Mouse (Mus musculus) forebrain, embryonic 12.5 days (tissue): Measurements from ENCODE around the gene Mri1. TPM values are rescaled to one million over a fixed set of nuclear protein-coding genes. Genes with fewer than 3 reads are reported as not detected.
A peak's percentile ranks its signal among the peaks of the same experiment; 100 is the strongest.

Source experiments
- ATAC-seq: fragments of 200-750 bp; cut with Nextera tagmentation; 2 replicates; pipeline ENCODE4 v1.8.0; 2017; ENCODE audit warnings: moderate TSS enrichment; ENCODE audit not compliant: low FRiP score
- H3K27ac ChIP-seq: fragments of 300-500 bp; sonication (generic); 2 replicates; pipeline ENCODE4 v1.5.1; 2016; ENCODE audit warnings: mild to moderate bottlenecking
- H3K27me3 ChIP-seq: fragments of 300-500 bp; sonication (generic); 2 replicates; pipeline ENCODE4 v1.6.1; 2016; ENCODE audit warnings: mild to moderate bottlenecking
- H3K36me3 ChIP-seq: fragments of 300-500 bp; sonication (generic); replicated peaks from 2 replicates; pipeline ENCODE4 v1.6.1; 2016; ENCODE audit warnings: mild to moderate bottlenecking
- H3K4me1 ChIP-seq: fragments of 300-500 bp; sonication (generic); 2 replicates; pipeline ENCODE4 v1.6.1; 2016
- H3K4me2 ChIP-seq: fragments of 300-500 bp; sonication (generic); 2 replicates; pipeline ENCODE4 v1.6.1; 2016; ENCODE audit warnings: mild to moderate bottlenecking, moderate library complexity
- H3K4me3 ChIP-seq: fragments of 300-500 bp; sonication (generic); replicated peaks from 2 replicates; pipeline ENCODE4 v1.5.1; 2016; ENCODE audit warnings: mild to moderate bottlenecking
- H3K9ac ChIP-seq: fragments of 300-500 bp; sonication (generic); 2 replicates; pipeline ENCODE4 v1.6.1; 2016; ENCODE audit warnings: mild to moderate bottlenecking
- H3K9me3 ChIP-seq: fragments of 300-500 bp; sonication (generic); 2 replicates; pipeline ENCODE4 v1.6.1; 2016
- WGBS: fragments of 180-500 bp; shearing (Covaris S2); methylation state at CpG from one replicate; pipeline ENCODE4 v1.1.7; 2016; 5-methylcytosine and 5-hydroxymethylcytosine counted together
- polyA plus RNA-seq: library from polyadenylated mRNA; unstranded; fragments of >200 nt; fragmentation: Nextera tagmentation; extraction: Ambion mirVana; gene quantifications from 2 replicates; pipeline ENCODE4 v1.2.1, GENCODE M21; 2016

The Mri1 gene
- polyA plus RNA-seq, 1 experiment from 2014 or later: 60.1 TPM

GRCm38 (mm10) chr8:84269950-84270773 lies 13.0 kb upstream of the Mri1 start, which contains the start of gene Ccdc130:
Ccdc130 (minus strand) TSS chr8:84270380.
- peak within 1 kb of the TSS; percentile 86 for H3K4me2 ChIP-seq

GRCm38 (mm10) chr8:84261098-84261497 lies 4.0 kb upstream of the Mri1 start:
- Histone ChIP-seq H3K4me2 (no peak overlapping the region), H3K27ac (no peak overlapping the region), H3K9ac (no peak overlapping the region), H3K36me3 (peaks cover 81% of the 10 kb centered on the region), H3K9me3 (no peaks in the 10 kb centered on the region), H3K4me1 (peaks cover 13% of the 10 kb centered on the region), H3K27me3 (no peaks in the 10 kb centered on the region), H3K4me3 (no peak overlapping the region)
- WGBS: 97% methylated on average over 4 of the region's 4 CpGs
- ATAC-seq: no peak

More at GRCm38 (mm10) chr8:84269950-84270773, 13.0 kb upstream of the Mri1 start, which contains the start of gene Ccdc130:
- ATAC-seq: peak; percentile 100
- H3K4me3 ChIP-seq: peak within 1 kb of the TSS; percentile 82
- peaks cover 18% of the 10 kb centered on the region for H3K36me3 ChIP-seq
- H3K9ac ChIP-seq: peak within 1 kb of the TSS; percentile 79
- peak within 1 kb of the TSS; percentile 50; the same call in 1 of the 2 replicates for H3K27ac ChIP-seq
- under 1% methylated on average over 44 of the region's 44 CpGs for WGBS
- no peaks in the 10 kb centered on the region for H3K9me3 ChIP-seq
- H3K27me3 ChIP-seq: 0 out of 2 replicates have a peak, but pooled peaks cover 13% of the 10 kb centered on the region
- peaks cover 11% of the 10 kb centered on the region for H3K4me1 ChIP-seq

GRCm38 (mm10) chr8:84256458-84256821 lies 686 bp downstream of the Mri1 start:
- H3K36me3 ChIP-seq: peaks cover 71% of the 10 kb centered on the region
- WGBS: 10% methylated on average over 6 of the region's 6 CpGs
- peak overlapping the region; percentile 92 for H3K27ac ChIP-seq
- peaks cover 18% of the 10 kb centered on the region for H3K4me1 ChIP-seq
- H3K27me3 ChIP-seq: no peaks in the 10 kb centered on the region
- peak overlapping the region; percentile 93 for H3K4me2 ChIP-seq
- peak; percentile 47; the same call in 1 of the 2 replicates for ATAC-seq
- peak overlapping the region; percentile 81 for H3K9ac ChIP-seq
- H3K4me3 ChIP-seq: peak overlapping the region; percentile 78
- no peaks in the 10 kb centered on the region for H3K9me3 ChIP-seq

- H3K36me3 ChIP-seq: peaks cover 69% of the 10 kb centered on the region
Observed at GRCm38 (mm10) chr8:84255858-84256257, 1.3 kb downstream of the Mri1 start.

GRCm38 (mm10) chr8:84249257-84250170 lies 7.6 kb downstream of the Mri1 start, which contains the start of gene D8Ertd738e:
D8Ertd738e (minus strand) TSS chr8:84249719.
- peak; percentile 96 for ATAC-seq
- Histone ChIP-seq H3K27me3 (no peaks in the 10 kb centered on the region), H3K36me3 (peaks cover 68% of the 10 kb centered on the region), H3K4me1 (peaks cover 10% of the 10 kb centered on the region), H3K4me2 (peak within 1 kb of the TSS; percentile 87), H3K4me3 (peak within 1 kb of the TSS; percentile 91), H3K9ac (peak within 1 kb of the TSS; percentile 78), H3K27ac (peak within 1 kb of the TSS; percentile 59), H3K9me3 (no peaks in the 10 kb centered on the region)
- WGBS: 4% methylated on average over 52 of the region's 52 CpGs

More at GRCm38 (mm10) chr8:84255858-84256257, 1.3 kb downstream of the Mri1 start:
- ATAC-seq: no peak
- Histone ChIP-seq H3K27me3 (no peaks in the 10 kb centered on the region), H3K4me2 (peak overlapping the region; percentile 93), H3K9me3 (no peaks in the 10 kb centered on the region), H3K4me3 (peak overlapping the region; percentile 78), H3K4me1 (peaks cover 18% of the 10 kb centered on the region), H3K27ac (no peak overlapping the region; the same call in 1 of the 2 replicates), H3K9ac (peak overlapping the region; percentile 81; the same call in 1 of the 2 replicates)
- 83% methylated on average over 3 of the region's 3 CpGs for WGBS

- H3K36me3 ChIP-seq: peaks cover 24% of the 10 kb centered on the region
- WGBS: 69% methylated on average over 2 of the region's 2 CpGs
- no peak overlapping the region for H3K4me3 ChIP-seq
- no peak overlapping the region for H3K4me2 ChIP-seq
- no peak overlapping the region for H3K9ac ChIP-seq
- no peak overlapping the region for H3K27ac ChIP-seq
- ATAC-seq: no peak
- no peaks in the 10 kb centered on the region for H3K9me3 ChIP-seq
- peaks cover 7% of the 10 kb centered on the region for H3K4me1 ChIP-seq
- H3K27me3 ChIP-seq: no peaks in the 10 kb centered on the region
Observed at GRCm38 (mm10) chr8:84241821-84242220, 15.3 kb downstream of the Mri1 start.

GRCm38 (mm10) chr8:84241167-84241566 lies 16.0 kb downstream of the Mri1 start:
- WGBS: 65% methylated on average over 6 of the region's 6 CpGs
- Histone ChIP-seq H3K27ac (no peak overlapping the region), H3K4me1 (peaks cover 8% of the 10 kb centered on the region), H3K9ac (no peak overlapping the region), H3K36me3 (peaks cover 18% of the 10 kb centered on the region), H3K4me2 (no peak overlapping the region), H3K4me3 (no peak overlapping the region), H3K27me3 (no peaks in the 10 kb centered on the region), H3K9me3 (no peaks in the 10 kb centered on the region)
- ATAC-seq: no peak

GRCm38 (mm10) chr8:84237542-84238229 lies 19.4 kb downstream of the Mri1 start:
- Histone ChIP-seq H3K4me1 (peaks cover 37% of the 10 kb centered on the region), H3K4me3 (peak overlapping the region; percentile 75), H3K36me3 (peaks cover 22% of the 10 kb centered on the region), H3K9ac (peak overlapping the region; percentile 65), H3K27ac (peak overlapping the region; percentile 81), H3K4me2 (peak overlapping the region; percentile 66), H3K9me3 (no peaks in the 10 kb centered on the region), H3K27me3 (no peaks in the 10 kb centered on the region)
- 22% methylated on average over 19 of the region's 19 CpGs for WGBS
- ATAC-seq: peak; percentile 10; the same call in 1 of the 2 replicates

- H3K4me3 ChIP-seq: peak within 1 kb of the TSS; percentile 75
- peak; percentile 99 for ATAC-seq
Observed at GRCm38 (mm10) chr8:84236998-84237473, 20.1 kb downstream of the Mri1 start, which contains the start of gene Zswim4. Zswim4 (minus strand) TSS chr8:84237055.

GRCm38 (mm10) chr8:84236410-84236997 lies 20.6 kb downstream of the Mri1 start:
- no peaks in the 10 kb centered on the region for H3K9me3 ChIP-seq
- H3K27ac ChIP-seq: peak overlapping the region; percentile 72
- H3K4me1 ChIP-seq: peaks cover 37% of the 10 kb centered on the region
- H3K9ac ChIP-seq: peak overlapping the region; percentile 96
- peak overlapping the region; percentile 75 for H3K4me3 ChIP-seq
- peak overlapping the region; percentile 79 for H3K4me2 ChIP-seq
- under 1% methylated on average over 14 of the region's 30 CpGs for WGBS
- peaks cover 34% of the 10 kb centered on the region for H3K36me3 ChIP-seq
- H3K27me3 ChIP-seq: no peaks in the 10 kb centered on the region
- peak; percentile 17; the same call in 1 of the 2 replicates for ATAC-seq

More at GRCm38 (mm10) chr8:84236998-84237473, 20.1 kb downstream of the Mri1 start, which contains the start of gene Zswim4:
- Histone ChIP-seq H3K27me3 (no peaks in the 10 kb centered on the region), H3K4me1 (peaks cover 37% of the 10 kb centered on the region), H3K4me2 (peak within 1 kb of the TSS; percentile 79), H3K36me3 (peaks cover 29% of the 10 kb centered on the region), H3K9me3 (no peaks in the 10 kb centered on the region), H3K27ac (peak within 1 kb of the TSS; percentile 81), H3K9ac (peak within 1 kb of the TSS; percentile 96)
- under 1% methylated on average over 30 of the region's 35 CpGs for WGBS
